Mouse (Mus musculus) intestine, postnatal 0 days (tissue): Measurements from ENCODE around the gene Castor2. TPM values are rescaled to one million over a fixed set of nuclear protein-coding genes. Genes with fewer than 3 reads are reported as not detected.
A peak's percentile ranks its signal among the peaks of the same experiment; 100 is the strongest.

ENCODE experiments used
- ATAC-seq: fragments of 200-750 bp; cut with Nextera tagmentation; 2 replicates; pipeline ENCODE4 v1.8.0; 2017; ENCODE audit warnings: mild to moderate bottlenecking, moderate TSS enrichment, moderate library complexity
- H3K27ac ChIP-seq: fragments of 300-500 bp; sonication (generic); 2 replicates; pipeline ENCODE4 v1.5.1; 2014; ENCODE audit warnings: mild to moderate bottlenecking, low read depth, low read length, moderate library complexity
- H3K27me3 ChIP-seq: fragments of 300-500 bp; sonication (generic); replicated peaks from 2 replicates; pipeline ENCODE4 v1.6.1; 2014; ENCODE audit warnings: low read length, mixed read lengths; ENCODE audit not compliant: control insufficient read depth, insufficient read depth
- H3K36me3 ChIP-seq: fragments of 300-500 bp; sonication (generic); 2 replicates; pipeline ENCODE4 v1.6.1; 2014; ENCODE audit warnings: mild to moderate bottlenecking, moderate library complexity; ENCODE audit not compliant: control insufficient read depth, insufficient read depth
- H3K4me1 ChIP-seq: fragments of 300-500 bp; sonication (generic); replicated peaks from 2 replicates; pipeline ENCODE4 v1.6.1; 2014; ENCODE audit warnings: antibody characterized with exemption, low read length, mixed read lengths; ENCODE audit not compliant: control insufficient read depth, insufficient read depth
- H3K4me2 ChIP-seq: fragments of 300-500 bp; sonication (generic); replicated peaks from 2 replicates; pipeline ENCODE4 v1.6.1; 2014; ENCODE audit warnings: low read depth, mild to moderate bottlenecking, moderate library complexity
- H3K4me3 ChIP-seq: fragments of 300-500 bp; sonication (generic); 2 replicates; pipeline ENCODE4 v1.5.1; 2014; ENCODE audit warnings: low read depth, low read length
- H3K9ac ChIP-seq: fragments of 300-500 bp; sonication (generic); 2 replicates; pipeline ENCODE4 v1.6.1; 2014; ENCODE audit warnings: mild to moderate bottlenecking, low read depth, low read length
- H3K9me3 ChIP-seq: fragments of 300-500 bp; sonication (generic); 2 replicates; pipeline ENCODE4 v1.6.1; 2016; ENCODE audit warnings: mixed run types; ENCODE audit not compliant: control insufficient read depth
- CTCF ChIP-seq: sonication (generic); IDR thresholded peaks from 2 replicates; pipeline ENCODE4 v1.5.1; 2016; ENCODE audit warnings: low read depth, mild to moderate bottlenecking, control low read depth, antibody characterized with exemption, moderate library complexity
- WGBS: fragments of 180-500 bp; shearing (Covaris S2); extraction: QIAGEN DNeasy Blood & Tissue Kit; methylation state at CpG from one replicate; pipeline ENCODE4 v1.1.7; 2014; 5-methylcytosine and 5-hydroxymethylcytosine counted together
- polyA plus RNA-seq: library from polyadenylated mRNA; unstranded; fragments of >200 nt; fragmentation: Nextera tagmentation; extraction: Ambion mirVana; gene quantifications from 2 replicates; pipeline ENCODE4 v1.2.1, GENCODE M21; 2015

The Castor2 gene
- polyA plus RNA-seq, 1 experiment from 2014 or later = 24.1 TPM

DNA sequence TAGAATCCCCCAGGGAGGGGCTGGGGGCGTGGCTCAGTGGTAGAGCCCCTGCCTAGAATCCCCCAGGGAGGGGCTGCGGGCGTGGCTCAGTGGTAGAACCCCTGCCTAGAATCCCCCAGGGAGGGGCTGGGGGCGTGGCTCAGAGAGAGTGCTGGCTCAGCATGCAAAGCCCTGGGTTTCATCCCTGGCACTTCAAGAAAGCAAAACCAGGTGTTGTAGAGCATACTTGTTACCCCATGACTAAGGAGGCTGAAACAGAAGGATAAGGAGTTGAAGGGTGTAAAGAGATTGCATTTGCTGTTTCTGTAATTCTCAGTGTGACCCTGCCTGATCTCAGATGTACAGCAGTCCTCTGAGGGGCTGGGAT is 22.4 kb downstream of the Castor2 start:
- no peak overlapping the region for H3K4me2 ChIP-seq
- H3K36me3 ChIP-seq = peaks cover 7% of the 10 kb centered on the region
- H3K9ac ChIP-seq = no peak overlapping the region
- H3K4me1 ChIP-seq = peaks cover 10% of the 10 kb centered on the region; the same call in 1 of the 2 replicates
- WGBS = 85% methylated on average over 4 of the region's 4 CpGs
- no peaks in the 10 kb centered on the region for H3K27me3 ChIP-seq
- no peak for TF ChIP-seq CTCF
- H3K9me3 ChIP-seq = no peaks in the 10 kb centered on the region
- no peak overlapping the region for H3K27ac ChIP-seq
- ATAC-seq = no peak
- H3K4me3 ChIP-seq = no peak overlapping the region

DNA sequence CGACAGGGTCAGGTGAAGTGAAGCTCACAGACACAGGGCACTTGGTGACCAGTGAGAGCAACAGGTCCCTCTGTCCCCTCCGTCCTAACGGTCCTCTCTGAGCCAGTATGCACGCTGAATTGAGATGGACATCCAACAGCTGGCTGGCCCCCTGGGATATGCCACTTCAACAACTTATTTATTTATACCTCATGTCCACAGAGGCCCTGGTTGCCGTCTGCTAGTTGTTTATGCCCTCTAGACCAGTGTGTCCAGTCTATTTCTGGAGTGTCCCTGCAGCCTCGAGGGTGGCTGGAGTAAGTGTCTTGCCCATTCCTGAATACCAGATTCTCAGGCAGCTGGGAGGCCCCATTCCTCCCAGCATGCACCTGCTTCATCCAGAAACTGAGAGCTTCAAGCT is 24.3 kb downstream of the Castor2 start:
- H3K4me2 ChIP-seq = no peak overlapping the region
- peaks cover 10% of the 10 kb centered on the region for H3K36me3 ChIP-seq
- TF ChIP-seq CTCF = no peak
- no peak overlapping the region for H3K27ac ChIP-seq
- H3K4me1 ChIP-seq = peaks cover 8% of the 10 kb centered on the region; the same call in 1 of the 2 replicates
- H3K27me3 ChIP-seq = no peaks in the 10 kb centered on the region
- no peaks in the 10 kb centered on the region for H3K9me3 ChIP-seq
- no peak for ATAC-seq
- H3K9ac ChIP-seq = no peak overlapping the region
- H3K4me3 ChIP-seq = no peak overlapping the region
- 69% methylated on average over 6 of the region's 6 CpGs for WGBS

- no peak for TF ChIP-seq CTCF
- Histone ChIP-seq H3K27ac (no peak overlapping the region), H3K4me1 (no peaks in the 10 kb centered on the region), H3K4me2 (no peak overlapping the region), H3K9me3 (no peaks in the 10 kb centered on the region), H3K36me3 (peaks cover 10% of the 10 kb centered on the region), H3K9ac (no peak overlapping the region), H3K27me3 (no peaks in the 10 kb centered on the region), H3K4me3 (no peak overlapping the region)
- 80% methylated on average over 2 of the region's 2 CpGs for WGBS
- ATAC-seq = no peak
These were observed 26.7 kb downstream of the Castor2 start for GRCm38 (mm10) chr5:134126232-134126631.

GRCm38 (mm10) chr5:134131586-134131985 is 32.1 kb downstream of the Castor2 start:
- Histone ChIP-seq H3K4me3 (no peak overlapping the region), H3K9ac (no peak overlapping the region), H3K9me3 (no peaks in the 10 kb centered on the region), H3K27ac (no peak overlapping the region), H3K4me1 (no peaks in the 10 kb centered on the region), H3K36me3 (peaks cover 14% of the 10 kb centered on the region), H3K27me3 (no peaks in the 10 kb centered on the region), H3K4me2 (no peak overlapping the region)
- ATAC-seq = no peak
- WGBS = 59% methylated on average over 4 of the region's 4 CpGs
- no peak for TF ChIP-seq CTCF

GRCm38 (mm10) chr5:134136022-134136421 is 36.5 kb downstream of the Castor2 start:
- H3K9ac ChIP-seq = no peak overlapping the region
- no peak for TF ChIP-seq CTCF
- no peak overlapping the region for H3K4me3 ChIP-seq
- WGBS = 85% methylated on average over 12 of the region's 12 CpGs
- no peak overlapping the region for H3K4me2 ChIP-seq
- H3K27me3 ChIP-seq = no peaks in the 10 kb centered on the region
- H3K4me1 ChIP-seq = no peaks in the 10 kb centered on the region
- H3K27ac ChIP-seq = no peak overlapping the region
- H3K36me3 ChIP-seq = peaks cover 20% of the 10 kb centered on the region; the same call in 1 of the 2 replicates
- peak; percentile 64 for ATAC-seq
- no peaks in the 10 kb centered on the region for H3K9me3 ChIP-seq

GRCm38 (mm10) chr5:134137933-134138332 is 38.4 kb downstream of the Castor2 start:
- no peak for TF ChIP-seq CTCF
- no peak for ATAC-seq
- Histone ChIP-seq H3K4me2 (no peak overlapping the region), H3K4me1 (no peaks in the 10 kb centered on the region), H3K4me3 (no peak overlapping the region), H3K36me3 (peaks cover 20% of the 10 kb centered on the region; the same call in 1 of the 2 replicates), H3K27me3 (no peaks in the 10 kb centered on the region), H3K9me3 (no peaks in the 10 kb centered on the region), H3K9ac (no peak overlapping the region), H3K27ac (no peak overlapping the region)
- 93% methylated on average over 4 of the region's 5 CpGs for WGBS

DNA sequence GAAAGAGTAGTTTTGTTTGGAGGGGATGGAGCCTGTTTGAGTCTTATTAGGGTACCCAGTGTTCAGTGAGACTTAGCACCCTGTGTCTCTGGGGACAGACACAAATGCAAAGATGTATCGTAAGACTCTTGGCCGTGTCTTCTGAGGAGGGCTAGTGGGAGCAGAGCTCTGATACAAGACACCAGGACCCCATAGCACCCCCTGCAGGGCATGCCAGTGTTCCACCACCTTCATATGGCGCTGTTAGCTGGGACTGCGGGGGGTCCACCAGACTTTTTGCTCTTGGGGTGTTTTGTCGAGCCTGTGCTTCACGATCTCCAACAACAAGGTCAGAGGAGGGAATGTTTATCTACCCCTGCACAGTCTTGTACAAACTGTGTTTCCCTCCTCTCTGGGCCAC is 39.9 kb downstream of the Castor2 start:
- H3K27ac ChIP-seq = no peak overlapping the region
- H3K9ac ChIP-seq = no peak overlapping the region
- no peak overlapping the region for H3K4me2 ChIP-seq
- H3K9me3 ChIP-seq = no peaks in the 10 kb centered on the region
- peaks cover 14% of the 10 kb centered on the region; the same call in 1 of the 2 replicates for H3K36me3 ChIP-seq
- 82% methylated on average over 6 of the region's 6 CpGs for WGBS
- no peak for TF ChIP-seq CTCF
- no peaks in the 10 kb centered on the region for H3K27me3 ChIP-seq
- H3K4me3 ChIP-seq = no peak overlapping the region
- H3K4me1 ChIP-seq = no peaks in the 10 kb centered on the region
- ATAC-seq = no peak
